Mouse (Mus musculus) neural tube, embryonic 14.5 days (tissue): ENCODE results near the gene Bag1. TPM values are rescaled to one million over a fixed set of nuclear protein-coding genes. Genes with fewer than 3 reads are reported as not detected.
"Not testable (repeated sequence)": the region's sequence is repeated elsewhere in the genome, so short reads cannot be mapped to it uniquely, and the experiment has no call there.

Experiments used
- ATAC-seq: fragments of 200-750 bp; cut with Nextera tagmentation; 2 replicates; pipeline ENCODE4 v1.8.0; 2017; ENCODE audit warnings: low read depth, mild to moderate bottlenecking, moderate TSS enrichment, moderate library complexity
- H3K27ac ChIP-seq: fragments of 300-500 bp; sonication (generic); 2 replicates; pipeline ENCODE4 v1.5.1; 2014; ENCODE audit warnings: low read depth, mild to moderate bottlenecking, control low read depth, low read length, moderate library complexity, mixed read lengths
- H3K27me3 ChIP-seq: fragments of 300-500 bp; sonication (generic); 2 replicates; pipeline ENCODE4 v1.6.1; 2014; ENCODE audit warnings: low read length; ENCODE audit not compliant: control insufficient read depth, insufficient read depth
- H3K36me3 ChIP-seq: fragments of 300-500 bp; sonication (generic); 2 replicates; pipeline ENCODE4 v1.6.1; 2014; ENCODE audit warnings: low read length, mixed read lengths; ENCODE audit not compliant: control insufficient read depth, insufficient read depth
- H3K4me1 ChIP-seq: fragments of 300-500 bp; sonication (generic); 2 replicates; pipeline ENCODE4 v1.6.1; 2014; ENCODE audit warnings: low read length; ENCODE audit not compliant: control insufficient read depth, insufficient read depth
- H3K4me2 ChIP-seq: fragments of 300-500 bp; sonication (generic); 2 replicates; pipeline ENCODE4 v1.6.1; 2014; ENCODE audit warnings: mild to moderate bottlenecking, low read depth, low read length, control low read depth
- H3K4me3 ChIP-seq: fragments of 300-500 bp; sonication (generic); 2 replicates; pipeline ENCODE4 v1.5.1; 2014; ENCODE audit warnings: low read depth, low read length, control low read depth, mixed read lengths
- H3K9ac ChIP-seq: fragments of 300-500 bp; sonication (generic); replicated peaks from 2 replicates; pipeline ENCODE4 v1.6.1; 2014; ENCODE audit warnings: low read depth, mild to moderate bottlenecking, control low read depth, low read length, mixed read lengths
- H3K9me3 ChIP-seq: fragments of 300-500 bp; sonication (generic); 2 replicates; pipeline ENCODE4 v1.6.1; 2016; ENCODE audit warnings: low read length; ENCODE audit not compliant: control insufficient read depth
- WGBS: fragments of 180-500 bp; shearing (Covaris S2); extraction: QIAGEN DNeasy Blood & Tissue Kit; methylation state at CpG from one replicate; pipeline ENCODE4 v1.1.7; 2014; 5-methylcytosine and 5-hydroxymethylcytosine counted together
- polyA plus RNA-seq: library from polyadenylated mRNA; unstranded; fragments of >200 nt; fragmentation: Nextera tagmentation; extraction: Ambion mirVana; gene quantifications from 2 replicates; pipeline ENCODE4 v1.2.1, GENCODE M21; 2014

The Bag1 gene
- polyA plus RNA-seq, 1 experiment from 2014 or later = 195 TPM

DNA sequence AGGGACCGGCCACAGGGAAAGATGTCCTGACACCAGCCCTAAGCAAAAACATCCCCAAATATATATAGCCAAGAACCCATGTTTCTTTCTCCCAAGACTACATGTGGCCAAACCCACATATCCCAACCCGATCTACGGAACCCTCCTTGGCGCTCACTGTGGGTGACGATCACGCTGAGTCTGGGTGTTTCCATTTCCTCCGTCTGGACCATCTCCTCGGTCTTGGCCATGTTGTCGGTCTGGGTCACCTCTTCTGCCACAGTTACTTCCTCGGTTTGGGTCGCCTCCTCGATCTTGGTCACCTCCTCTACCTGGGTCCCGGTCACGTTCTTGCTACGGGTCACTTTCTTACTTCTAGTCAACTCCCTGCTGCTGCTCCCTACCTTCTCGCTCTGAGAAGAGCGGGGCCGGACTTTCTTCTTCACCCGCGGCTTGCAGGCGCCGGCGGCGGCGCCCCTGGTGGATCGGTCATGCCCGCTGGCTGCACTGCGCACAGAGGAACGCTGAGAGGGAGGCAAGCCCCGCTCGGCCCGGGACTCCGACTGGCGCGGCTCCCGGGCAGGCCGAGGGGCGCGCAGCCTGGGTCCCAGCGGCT is 432 bp downstream of the Bag1 start:
- peak overlapping the region; percentile 76 for H3K4me2 ChIP-seq
- H3K36me3 ChIP-seq = peaks cover 27% of the 10 kb centered on the region
- peak overlapping the region; percentile 81 for H3K4me3 ChIP-seq
- no peaks in the 10 kb centered on the region for H3K27me3 ChIP-seq
- WGBS = under 1% methylated on average over 40 of the region's 40 CpGs
- H3K4me1 ChIP-seq = peaks cover 17% of the 10 kb centered on the region
- H3K9ac ChIP-seq = peak overlapping the region; percentile 79
- H3K27ac ChIP-seq = peak overlapping the region; percentile 82
- peak; percentile 16; the same call in 1 of the 2 replicates for ATAC-seq
- no peaks in the 10 kb centered on the region for H3K9me3 ChIP-seq

DNA sequence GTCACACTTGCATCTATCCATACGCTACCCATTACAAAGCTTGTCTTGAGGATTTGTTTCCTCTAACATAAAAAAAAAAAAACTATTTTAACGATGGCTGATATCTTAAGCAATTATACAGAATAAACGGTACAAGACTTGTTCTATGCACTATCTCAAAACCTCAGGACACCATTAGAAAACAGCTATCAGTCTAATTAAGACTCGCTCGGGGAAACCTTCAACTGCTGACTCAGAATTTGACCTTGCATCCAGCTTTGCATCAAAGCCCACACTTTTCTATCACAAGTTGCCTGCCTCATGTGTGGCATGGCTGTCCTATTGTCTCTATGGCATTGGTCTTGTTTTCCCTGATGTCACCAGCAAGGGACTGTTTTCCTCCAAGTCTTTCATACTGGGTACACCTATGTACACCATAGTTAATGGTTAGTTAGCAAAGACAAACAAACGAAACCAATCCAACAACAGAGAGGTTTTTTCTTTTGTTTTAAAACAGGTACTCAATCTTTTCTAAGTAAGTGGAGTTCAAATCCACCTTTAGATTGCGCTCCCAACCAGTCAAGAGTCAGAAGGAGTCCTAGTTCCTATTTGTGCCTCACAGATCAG is 1.5 kb downstream of the Bag1 start:
- Histone ChIP-seq H3K36me3 (peaks cover 32% of the 10 kb centered on the region), H3K9ac (peak overlapping the region; percentile 79; the same call in 1 of the 2 replicates), H3K27me3 (no peaks in the 10 kb centered on the region), H3K4me3 (peak overlapping the region; percentile 81), H3K4me1 (peaks cover 17% of the 10 kb centered on the region), H3K27ac (no peak overlapping the region), H3K4me2 (peak overlapping the region; percentile 76), H3K9me3 (no peaks in the 10 kb centered on the region)
- WGBS = 87% methylated on average over 7 of the region's 7 CpGs
- ATAC-seq = no peak

DNA sequence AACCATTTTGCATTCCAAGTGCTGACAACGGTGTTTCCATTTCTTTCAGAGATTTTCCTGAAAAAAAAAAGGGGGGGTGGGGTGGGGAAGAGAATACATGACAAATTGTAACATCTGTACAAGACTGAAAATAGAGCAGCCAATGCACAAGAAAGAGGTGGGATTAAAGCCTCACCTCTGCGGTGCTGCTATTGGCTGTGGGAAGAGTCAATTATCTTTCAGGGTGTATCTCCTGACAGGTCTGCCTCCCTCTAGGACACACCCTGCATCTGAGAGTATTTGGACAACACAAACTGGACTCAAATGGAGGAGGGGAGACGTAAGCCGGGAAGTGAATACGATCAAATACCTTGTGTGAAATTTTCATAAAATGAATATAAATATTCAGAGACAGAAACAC is 4.4 kb downstream of the Bag1 start:
- Histone ChIP-seq H3K4me2 (no peak overlapping the region), H3K9me3 (no peaks in the 10 kb centered on the region), H3K9ac (no peak overlapping the region), H3K27me3 (no peaks in the 10 kb centered on the region), H3K4me3 (no peak overlapping the region), H3K4me1 (peaks cover 9% of the 10 kb centered on the region), H3K36me3 (peaks cover 46% of the 10 kb centered on the region), H3K27ac (no peak overlapping the region)
- WGBS = 96% methylated on average over 5 of the region's 5 CpGs
- ATAC-seq = no peak

DNA sequence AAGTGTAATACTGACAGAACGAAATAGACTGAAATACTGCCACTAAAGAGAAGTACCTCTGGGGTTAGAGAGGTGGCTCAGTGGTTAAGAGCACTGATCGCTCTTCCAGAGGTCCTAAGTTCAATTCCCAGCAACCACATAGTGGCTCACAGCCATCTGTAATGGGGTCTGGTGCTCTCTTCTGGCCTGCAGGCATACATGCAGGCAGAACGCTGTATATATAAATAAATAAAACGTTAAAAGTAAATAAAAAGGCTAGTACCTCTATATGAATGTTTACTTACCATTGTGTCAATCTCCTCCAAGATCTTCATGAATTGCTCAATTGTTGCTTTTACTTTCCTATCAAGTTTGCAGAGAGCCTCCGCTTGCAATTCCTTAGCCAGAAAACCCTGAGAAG is 9.3 kb downstream of the Bag1 start:
- no peaks in the 10 kb centered on the region for H3K4me1 ChIP-seq
- peaks cover 63% of the 10 kb centered on the region for H3K36me3 ChIP-seq
- no peak overlapping the region for H3K4me3 ChIP-seq
- no peaks in the 10 kb centered on the region for H3K9me3 ChIP-seq
- H3K27ac ChIP-seq = no peak overlapping the region
- H3K4me2 ChIP-seq = no peak overlapping the region
- no peak overlapping the region for H3K9ac ChIP-seq
- WGBS = 97% methylated on average over 5 of the region's 5 CpGs
- ATAC-seq = no peak
- no peaks in the 10 kb centered on the region for H3K27me3 ChIP-seq

DNA sequence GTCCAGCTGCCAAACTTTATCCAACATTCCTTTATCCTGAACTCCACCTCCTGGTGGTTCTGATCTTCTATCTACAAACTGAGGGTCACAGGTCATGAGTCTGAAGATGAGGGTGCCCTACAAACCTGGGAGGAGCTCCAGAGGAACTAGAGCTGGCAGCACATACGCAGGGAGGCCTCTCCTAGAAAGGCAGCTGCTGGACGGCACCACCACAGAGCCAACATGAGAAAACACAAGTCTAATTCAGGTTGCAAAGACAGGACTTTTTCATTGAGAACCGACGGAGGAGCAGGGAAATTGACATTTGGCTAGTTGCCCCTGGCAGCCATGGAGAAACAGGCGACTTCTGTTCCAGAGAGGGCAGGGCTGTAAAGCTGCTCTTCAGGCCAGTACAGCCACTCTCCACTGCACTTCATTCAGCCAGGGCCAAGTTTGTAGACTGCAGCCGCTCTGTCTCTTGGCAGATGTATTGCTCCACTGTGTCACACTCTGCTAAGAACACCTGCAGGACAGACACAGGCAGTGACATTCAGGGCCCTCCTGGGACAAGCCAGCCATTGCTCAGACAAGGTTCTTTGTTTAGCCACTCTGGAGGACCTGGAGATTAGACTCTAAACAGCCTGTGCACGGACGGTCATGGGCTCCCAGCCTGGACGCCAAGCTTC is 11.8 kb downstream of the Bag1 start:
- Histone ChIP-seq H3K36me3 (peaks cover 50% of the 10 kb centered on the region), H3K4me2 (no peak overlapping the region), H3K27me3 (no peaks in the 10 kb centered on the region), H3K4me3 (no peak overlapping the region), H3K4me1 (no peaks in the 10 kb centered on the region), H3K27ac (peak overlapping the region; percentile 45; the same call in 1 of the 2 replicates), H3K9me3 (no peaks in the 10 kb centered on the region), H3K9ac (no peak overlapping the region)
- 75% methylated on average over 9 of the region's 9 CpGs for WGBS
- peak; percentile 88 for ATAC-seq

DNA sequence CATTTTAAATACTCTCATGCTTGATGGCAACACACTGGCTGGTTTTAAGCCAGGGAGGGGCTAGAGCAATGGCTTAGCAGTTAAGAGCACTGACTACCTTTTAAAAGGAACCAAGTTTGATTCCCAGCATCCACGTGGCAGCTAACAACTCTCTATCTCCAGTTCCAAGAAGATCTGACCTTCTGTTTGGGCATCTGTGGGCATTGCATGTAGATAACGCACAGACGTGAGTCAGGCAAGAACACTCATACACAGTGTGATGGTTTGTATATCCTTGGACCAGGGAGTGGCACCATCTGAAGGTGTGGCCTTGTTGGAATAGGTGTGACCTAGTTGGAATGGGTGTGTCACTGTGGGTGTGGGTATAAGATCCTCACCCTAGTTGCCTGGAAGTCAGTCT is 13.7 kb downstream of the Bag1 start:
- not testable (repeated sequence) for H3K27me3 ChIP-seq, H3K27ac ChIP-seq, H3K4me1 ChIP-seq, ATAC-seq, H3K4me2 ChIP-seq, H3K4me3 ChIP-seq, H3K9me3 ChIP-seq, H3K9ac ChIP-seq
- 93% methylated on average over 3 of the region's 3 CpGs for WGBS
- H3K36me3 ChIP-seq = peaks cover 33% of the 10 kb centered on the region

DNA sequence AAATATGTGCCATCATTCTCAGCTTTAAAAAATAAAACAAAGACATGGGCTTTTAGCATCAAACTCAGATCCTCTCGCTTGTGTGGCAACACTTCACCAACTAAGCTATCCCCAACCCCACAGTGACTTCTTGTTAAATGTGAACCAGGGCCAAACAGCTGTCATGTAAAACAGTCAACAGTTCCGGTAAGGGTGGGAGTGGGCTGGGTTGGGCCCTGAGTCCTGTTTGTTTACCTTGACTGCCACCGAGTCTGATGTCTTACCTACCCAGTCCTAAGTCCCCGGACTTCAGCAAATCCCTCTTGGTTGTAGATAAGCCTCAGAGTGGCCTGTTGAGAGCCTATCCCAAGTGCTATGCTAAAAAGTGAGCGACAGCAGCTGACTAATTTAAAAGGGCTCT is 14.4 kb downstream of the Bag1 start:
- no peaks in the 10 kb centered on the region for H3K27me3 ChIP-seq
- no peak overlapping the region for H3K4me2 ChIP-seq
- no peaks in the 10 kb centered on the region for H3K9me3 ChIP-seq
- peaks cover 28% of the 10 kb centered on the region for H3K36me3 ChIP-seq
- H3K4me1 ChIP-seq = no peaks in the 10 kb centered on the region
- no peak for ATAC-seq
- 93% methylated on average over 5 of the region's 5 CpGs for WGBS
- no peak overlapping the region for H3K9ac ChIP-seq
- no peak overlapping the region for H3K4me3 ChIP-seq
- H3K27ac ChIP-seq = no peak overlapping the region

DNA sequence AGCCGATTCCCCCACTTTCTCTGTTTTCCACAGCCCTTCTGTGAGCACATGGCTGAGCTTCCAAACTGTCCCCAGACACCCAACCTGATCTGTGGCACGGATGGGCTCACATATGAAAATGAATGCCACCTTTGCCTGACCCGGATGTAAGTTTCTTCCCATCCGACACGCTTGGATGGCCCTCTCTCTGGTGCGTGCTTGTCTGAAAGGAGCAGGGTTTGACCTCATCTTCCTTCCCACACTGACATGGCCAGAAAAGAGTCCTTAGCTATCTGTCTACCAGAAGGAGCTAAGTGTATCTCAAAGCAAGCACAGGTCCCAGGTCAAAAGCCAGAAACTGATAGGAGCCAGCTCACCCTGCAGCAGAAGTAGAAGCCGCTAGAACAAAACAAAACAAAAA is 19.0 kb downstream of the Bag1 start:
- H3K27ac ChIP-seq = no peak overlapping the region
- 88% methylated on average over 7 of the region's 7 CpGs for WGBS
- no peak overlapping the region for H3K4me2 ChIP-seq
- H3K27me3 ChIP-seq = no peaks in the 10 kb centered on the region
- 0 out of 2 replicates have a peak, but pooled peaks cover 5% of the 10 kb centered on the region for H3K36me3 ChIP-seq
- H3K9me3 ChIP-seq = no peaks in the 10 kb centered on the region
- no peak overlapping the region for H3K4me3 ChIP-seq
- ATAC-seq = no peak
- no peaks in the 10 kb centered on the region for H3K4me1 ChIP-seq
- no peak overlapping the region for H3K9ac ChIP-seq

DNA sequence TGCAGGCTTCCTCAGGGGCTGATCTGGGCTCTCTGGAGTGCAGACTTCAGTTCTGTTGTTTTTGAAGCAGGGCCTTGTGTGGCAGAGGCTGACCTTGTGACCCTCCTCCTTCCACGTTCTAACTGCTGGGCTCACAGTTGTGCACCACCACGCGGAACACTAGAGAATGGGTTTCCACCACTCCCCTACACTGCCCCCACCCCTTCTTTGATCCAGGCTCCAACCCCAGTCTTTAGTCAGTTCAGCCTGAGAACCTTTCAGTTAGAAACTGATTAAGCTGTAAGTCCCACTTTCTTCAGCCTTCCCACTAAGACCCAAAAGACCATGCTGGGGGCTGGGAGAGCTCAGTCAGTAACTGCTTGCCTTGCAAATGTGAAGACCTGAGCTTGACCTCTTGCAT is 22.5 kb downstream of the Bag1 start:
- 62% methylated on average over 3 of the region's 3 CpGs for WGBS
- Histone ChIP-seq H3K27me3 (no peaks in the 10 kb centered on the region), H3K4me3 (no peak overlapping the region), H3K9me3 (no peaks in the 10 kb centered on the region), H3K9ac (no peak overlapping the region), H3K4me1 (no peaks in the 10 kb centered on the region), H3K27ac (no peak overlapping the region), H3K36me3 (no peaks in the 10 kb centered on the region), H3K4me2 (no peak overlapping the region)
- no peak for ATAC-seq
